Mouse (Mus musculus) ovary, postnatal 14 days (tissue): ENCODE results near the gene Smg5.
"Not testable (repeated sequence)": the region's sequence is repeated elsewhere in the genome, so short reads cannot be mapped to it uniquely, and the experiment has no call there.

Source experiments
- DNase-seq: peaks from one replicate; pipeline ENCODE4 v3.0.0; 2022; ENCODE audit warnings: low spot score

The Smg5 gene

DNA sequence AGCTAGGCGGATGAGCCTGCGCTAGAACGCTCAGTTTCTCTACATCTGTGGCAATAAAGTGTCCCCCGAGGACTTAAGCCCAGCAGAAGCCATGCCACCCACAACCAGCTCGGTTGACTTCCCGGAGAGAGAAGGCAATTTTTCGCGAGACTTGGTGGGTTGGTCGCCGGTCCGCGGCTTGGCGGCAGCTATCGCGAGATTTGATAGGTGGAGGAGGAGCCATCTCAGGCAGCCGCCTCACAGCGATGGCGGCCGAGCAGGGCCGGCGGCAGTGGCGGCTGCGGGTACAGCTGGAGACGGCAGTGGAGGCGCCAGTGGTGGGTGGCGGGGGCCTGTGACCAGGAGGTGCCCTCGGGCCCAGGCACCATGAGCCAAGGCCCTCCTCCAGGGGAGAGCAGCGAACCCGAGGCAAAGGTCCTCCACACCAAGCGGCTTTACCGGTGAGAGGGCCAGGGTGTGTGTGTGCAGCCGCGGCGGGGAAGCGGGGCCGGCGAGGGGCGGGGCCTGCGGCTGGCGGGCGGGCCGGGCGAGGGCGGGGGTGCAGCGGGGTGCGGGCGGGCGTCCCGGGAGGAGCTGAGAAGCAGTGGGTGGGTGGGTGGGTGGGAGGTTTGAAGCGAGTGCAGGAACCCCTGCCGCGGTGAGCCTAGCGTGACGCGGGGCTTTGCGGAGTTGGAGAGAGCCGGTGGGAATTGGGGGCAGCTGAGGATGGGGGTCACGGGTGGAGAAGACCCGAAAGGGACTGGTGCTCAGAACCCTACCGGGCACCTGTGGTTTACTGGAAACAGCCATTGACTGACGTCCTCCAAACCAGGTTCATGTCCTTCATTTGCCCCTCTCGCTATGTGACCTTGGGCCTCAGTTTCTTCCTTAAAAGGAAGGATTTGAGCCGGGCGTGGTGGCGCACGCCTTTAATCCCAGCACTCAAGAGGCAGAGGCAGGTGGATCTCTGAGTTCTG lies at the start of gene Smg5, which contains the start of gene Tmem79:
Smg5 (plus strand) TSS at position 203 of the 956 bp plus-strand sequence.
Tmem79 (minus strand) TSS at position 91 of the 956 bp plus-strand sequence.
- peak; percentile 95 for DNase-seq

DNA sequence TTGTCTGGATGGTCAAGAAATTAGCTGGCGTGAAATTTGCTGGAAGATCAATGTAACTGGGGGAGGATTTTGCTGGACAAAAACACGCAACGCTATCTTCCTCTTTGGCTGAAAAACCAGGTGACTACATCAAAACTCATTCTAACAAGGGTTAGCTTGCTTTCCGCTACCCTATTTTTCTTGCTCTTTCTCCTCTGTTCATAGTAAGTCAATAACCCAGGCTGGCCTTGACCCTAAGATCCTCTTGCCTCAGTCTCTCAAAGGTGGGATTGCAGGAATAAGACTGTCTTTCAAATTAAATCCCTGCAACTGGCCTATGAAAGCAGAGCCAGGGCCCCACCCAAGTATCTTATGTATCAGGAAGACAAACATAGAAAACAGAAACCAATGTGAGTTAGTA lies 49.0 kb upstream of the Smg5 start, which contains the start of gene Gm38392:
Gm38392 (minus strand) TSS at position 101 of the 400 bp plus-strand sequence.
- no peak for DNase-seq

DNA sequence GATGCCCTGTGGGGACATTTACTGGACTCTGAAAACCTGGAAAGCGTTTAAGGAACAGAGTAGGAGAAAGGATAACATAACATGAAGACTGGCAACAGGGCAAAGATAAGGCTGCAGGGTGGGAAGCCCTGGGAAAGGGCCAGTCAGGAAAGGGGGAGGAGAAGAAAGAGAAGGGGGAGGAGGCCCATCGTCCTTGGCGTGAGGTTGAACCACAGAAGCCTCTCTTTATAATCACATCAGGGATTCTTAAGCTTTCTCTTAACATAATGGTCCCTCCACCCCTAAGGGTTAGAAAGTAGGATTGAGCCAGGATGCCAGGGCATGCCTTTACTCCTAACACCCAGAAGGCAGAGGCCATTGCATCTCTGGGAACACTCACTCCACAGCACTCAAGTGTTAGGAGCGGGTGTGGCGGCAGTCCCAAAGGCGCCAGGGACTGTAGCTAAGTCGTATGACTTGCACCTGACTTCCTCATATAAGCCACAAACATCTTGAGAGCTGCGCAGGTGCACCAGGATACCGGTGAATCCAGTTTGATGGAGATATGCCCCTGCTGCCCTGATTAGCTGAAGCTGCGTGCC lies 47.8 kb upstream of the Smg5 start:
- not testable (repeated sequence) for DNase-seq

DNA sequence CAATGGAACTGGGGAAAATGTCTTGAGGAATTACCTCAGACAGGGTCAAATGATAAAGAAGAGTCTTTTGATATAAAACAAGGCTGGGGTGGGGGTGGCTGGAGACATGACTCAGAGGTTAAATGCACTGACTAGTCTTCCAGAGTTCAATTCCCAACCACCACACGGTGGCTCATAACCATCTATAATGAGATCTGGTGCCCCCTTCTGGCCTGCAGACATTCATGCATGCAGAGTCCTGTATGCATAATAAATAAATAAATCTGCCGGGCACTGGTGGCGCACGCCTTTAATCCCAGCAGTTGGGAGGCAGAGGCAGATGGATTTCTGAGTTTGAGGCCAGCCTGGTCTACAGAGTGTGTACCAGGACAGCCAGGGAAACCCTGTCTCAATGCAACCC lies 44.1 kb upstream of the Smg5 start:
- no peak for DNase-seq

DNA sequence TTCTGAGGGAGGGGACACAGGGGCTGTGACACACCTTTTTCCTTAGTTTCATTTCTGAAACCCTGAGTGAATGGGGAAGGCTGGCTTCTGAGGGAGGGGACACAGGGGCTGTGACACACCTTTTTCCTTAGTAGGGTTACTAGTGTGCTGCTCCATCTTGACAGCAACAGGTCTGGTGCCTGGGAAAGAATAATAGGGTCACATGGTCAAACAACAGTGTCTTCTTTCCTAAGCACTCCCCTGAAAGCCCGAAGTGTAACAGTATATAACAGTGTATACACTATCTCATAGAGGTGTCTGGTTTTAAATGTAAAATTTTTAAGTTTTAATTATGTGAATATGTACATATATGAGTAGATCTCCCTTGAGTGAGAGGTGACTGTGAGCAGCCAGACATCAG lies 40.8 kb upstream of the Smg5 start:
- DNase-seq: not testable (repeated sequence)

DNA sequence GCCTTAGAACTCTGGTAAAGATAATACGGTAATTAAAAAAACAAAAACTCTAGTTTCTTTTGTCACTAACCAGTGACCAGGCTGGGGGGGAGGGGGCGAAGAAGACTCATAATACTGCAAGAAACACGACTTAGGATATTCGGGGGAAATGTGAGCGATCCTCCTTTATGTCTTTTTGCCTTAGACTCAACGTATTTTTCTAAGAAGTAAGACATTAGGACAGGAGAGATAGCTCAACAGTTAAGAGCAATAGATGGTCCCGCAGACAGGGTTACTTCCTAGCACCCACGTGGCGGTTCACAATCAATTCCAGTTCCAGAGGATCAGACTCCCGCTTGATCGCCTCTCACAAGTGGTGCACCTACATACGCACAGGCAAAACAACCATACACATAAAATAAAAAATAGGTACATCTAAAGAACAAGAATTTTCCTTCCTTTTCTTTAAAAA lies 39.9 kb upstream of the Smg5 start:
- DNase-seq: no peak

DNA sequence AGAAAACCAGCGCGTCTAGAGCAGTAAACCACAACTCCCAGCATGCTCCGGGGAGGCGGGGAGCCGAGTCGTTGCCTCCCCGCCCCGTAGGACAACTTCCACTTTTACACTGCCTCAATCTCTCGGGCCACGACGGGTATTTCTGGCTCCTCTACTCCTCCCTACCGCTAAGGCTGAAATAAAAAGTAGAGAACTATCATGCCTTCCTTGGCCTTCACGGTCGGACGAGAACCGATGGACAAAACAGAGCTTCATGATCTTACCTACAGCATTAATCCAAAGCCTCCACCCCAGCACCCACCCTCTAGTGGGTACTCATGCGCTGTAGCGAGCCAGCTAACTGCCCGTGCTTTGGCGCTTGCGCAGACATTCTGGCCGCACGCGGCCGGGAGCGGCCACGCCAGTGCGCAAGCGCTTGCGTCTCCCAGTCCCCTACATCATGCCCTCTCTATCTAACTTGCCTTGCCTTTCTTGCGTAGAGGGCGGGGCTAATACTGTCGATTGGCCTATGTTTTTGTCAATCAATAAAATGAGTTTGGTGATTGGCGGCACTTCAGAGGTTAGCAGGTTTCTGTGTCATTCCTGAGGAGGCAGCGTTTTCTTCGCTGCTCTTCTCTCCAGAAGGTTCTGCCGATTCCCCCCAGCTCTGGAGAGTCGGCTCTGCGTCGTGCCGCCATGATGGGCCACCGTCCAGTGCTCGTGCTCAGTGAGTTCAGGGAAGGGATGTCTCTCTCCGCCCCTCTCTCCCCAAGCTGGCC lies 39.3 kb upstream of the Smg5 start, which contains the start of the genes Tsacc and Cct3:
Tsacc (minus strand) TSS at position 439 of the 758 bp plus-strand sequence.
Cct3 (plus strand) TSS at position 556 of the 758 bp plus-strand sequence.
- DNase-seq: peak; percentile 92

DNA sequence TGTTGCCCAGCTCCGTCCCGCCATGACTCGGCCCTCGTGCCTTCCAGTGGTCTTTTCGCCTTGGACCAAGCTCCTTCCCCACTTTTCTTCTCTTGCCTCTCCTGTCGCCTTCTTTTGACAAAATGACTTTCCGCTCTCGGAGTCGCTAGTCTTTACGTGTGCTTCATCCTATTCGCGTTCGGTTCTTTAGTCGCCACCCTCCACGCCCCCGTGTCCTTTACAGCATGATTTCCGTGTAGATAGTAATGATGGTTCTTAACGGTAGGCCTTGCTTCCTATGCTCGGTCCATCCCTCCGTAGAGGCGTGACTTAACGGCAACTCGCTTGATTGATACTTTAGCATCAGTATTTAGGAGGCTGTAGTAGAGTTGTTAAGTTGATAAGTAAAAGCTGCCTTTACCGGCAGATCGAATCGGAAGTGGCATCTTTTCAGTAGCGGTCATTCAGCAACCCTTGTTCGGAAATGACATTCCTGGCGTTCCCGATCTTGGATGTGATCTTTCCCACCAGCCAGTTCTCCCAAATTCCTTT lies 38.7 kb upstream of the Smg5 start:
- no peak for DNase-seq

DNA sequence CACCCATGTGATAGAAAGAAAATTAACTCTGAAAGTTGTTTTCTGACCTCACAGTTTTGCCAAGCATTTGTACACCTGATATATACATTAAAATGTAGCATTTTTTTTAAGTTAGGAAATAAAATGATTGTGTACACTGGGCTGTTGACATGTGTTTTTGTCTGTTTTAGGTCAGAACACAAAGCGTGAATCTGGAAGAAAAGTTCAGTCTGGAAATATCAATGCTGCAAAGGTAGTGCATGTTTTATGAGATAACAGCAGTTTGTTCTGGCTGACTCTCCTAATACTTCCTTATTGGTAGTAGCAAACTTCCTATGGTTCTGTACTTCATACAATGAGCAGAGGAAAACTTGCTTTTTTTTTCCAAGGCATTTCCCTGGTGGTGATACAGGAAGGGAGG lies 36.9 kb upstream of the Smg5 start:
- no peak for DNase-seq

DNA sequence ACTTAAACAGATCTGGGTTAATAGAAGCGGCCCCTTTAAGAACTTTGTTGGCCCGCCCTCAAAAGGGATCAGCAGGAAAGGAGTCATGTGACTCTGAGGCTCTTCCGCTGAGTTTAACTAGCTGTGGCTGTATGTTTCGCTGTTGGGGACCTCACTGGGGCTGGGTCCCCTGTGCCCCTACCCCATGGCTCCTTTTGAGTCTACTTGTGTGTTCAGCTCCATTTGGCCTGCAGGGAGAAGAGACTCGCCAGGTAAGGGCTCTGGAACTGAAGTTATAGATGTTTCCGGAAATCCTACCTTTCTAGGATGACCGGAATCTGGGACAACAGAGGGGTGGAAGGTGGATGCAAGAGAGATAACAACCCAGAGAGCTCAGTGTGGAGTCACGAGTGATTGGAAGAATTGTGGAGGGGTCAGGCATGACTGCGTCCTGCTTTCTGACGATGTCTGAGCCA lies 11.1 kb upstream of the Smg5 start, which contains the start of gene Glmp:
Glmp (plus strand) TSS at position 73 of the 455 bp plus-strand sequence.
- peak; percentile 51 for DNase-seq

DNA sequence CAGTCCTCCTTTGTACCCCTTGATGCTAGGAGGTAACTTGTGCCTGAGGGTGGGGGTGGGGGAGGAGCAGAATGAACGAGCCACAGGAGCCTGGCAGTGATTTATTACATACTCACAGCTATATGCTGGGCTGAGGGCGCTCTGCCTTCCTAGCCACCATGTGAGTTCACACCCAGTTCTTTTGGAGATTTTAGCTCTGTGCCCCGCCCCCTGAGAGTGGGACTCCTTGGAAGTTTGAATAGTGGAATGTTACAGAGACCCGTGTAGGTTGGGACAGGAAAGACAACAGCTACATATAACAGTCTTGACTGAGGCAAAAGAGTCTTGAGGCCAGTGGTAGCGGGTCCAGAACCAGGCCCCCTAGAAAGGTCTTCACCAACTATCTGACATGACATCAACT lies 7.1 kb upstream of the Smg5 start:
- DNase-seq: no peak

DNA sequence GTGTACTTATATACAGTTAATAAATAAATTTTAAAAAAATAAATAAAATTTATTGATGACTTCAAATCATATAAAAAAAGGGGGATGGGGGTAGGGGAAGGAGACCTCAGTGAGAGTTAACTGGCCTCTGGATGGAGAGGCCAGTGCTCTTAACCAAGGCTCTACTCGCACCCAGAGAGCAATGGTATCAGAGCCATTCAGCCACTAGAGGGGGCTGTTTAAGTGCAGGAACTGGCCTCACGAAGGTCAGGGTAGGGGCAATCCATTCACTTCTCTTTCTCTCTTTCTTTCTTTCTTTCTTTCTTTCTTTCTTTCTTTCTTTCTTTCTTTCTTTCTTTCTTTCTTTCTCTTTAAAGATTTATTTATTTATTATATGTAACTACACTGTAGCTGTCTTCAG lies 4.8 kb upstream of the Smg5 start:
- no peak for DNase-seq

DNA sequence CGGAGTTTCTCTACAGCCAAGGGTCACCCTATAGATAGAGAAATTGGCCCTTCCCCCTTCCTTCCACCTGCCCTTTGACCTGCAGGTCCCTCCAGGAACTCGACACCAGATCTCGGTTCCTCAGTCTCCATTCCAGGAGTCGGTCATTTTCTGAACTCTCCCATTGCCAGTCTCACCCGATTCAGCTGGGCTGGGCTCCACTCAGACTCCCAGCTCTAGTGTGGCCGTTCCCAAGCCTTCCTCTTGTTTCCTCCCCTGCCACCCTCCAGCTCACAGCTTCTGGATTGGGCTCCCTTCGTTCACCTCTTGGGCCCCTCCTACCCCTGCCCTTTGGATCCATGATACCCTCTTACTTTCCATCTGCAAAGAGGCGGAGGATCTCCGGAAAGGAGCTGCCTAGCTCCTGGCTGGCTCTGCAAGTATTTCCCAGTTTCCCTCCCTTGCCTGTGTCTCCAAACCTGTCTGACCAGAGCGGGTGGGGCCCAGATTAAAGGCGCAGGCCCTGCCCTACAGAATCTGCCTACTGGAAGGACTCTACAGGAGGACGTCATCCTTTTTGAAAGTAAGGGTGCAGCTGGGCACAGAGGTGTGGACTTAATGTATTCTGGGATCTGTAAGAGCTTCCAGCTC lies 1.9 kb upstream of the Smg5 start:
- no peak for DNase-seq

DNA sequence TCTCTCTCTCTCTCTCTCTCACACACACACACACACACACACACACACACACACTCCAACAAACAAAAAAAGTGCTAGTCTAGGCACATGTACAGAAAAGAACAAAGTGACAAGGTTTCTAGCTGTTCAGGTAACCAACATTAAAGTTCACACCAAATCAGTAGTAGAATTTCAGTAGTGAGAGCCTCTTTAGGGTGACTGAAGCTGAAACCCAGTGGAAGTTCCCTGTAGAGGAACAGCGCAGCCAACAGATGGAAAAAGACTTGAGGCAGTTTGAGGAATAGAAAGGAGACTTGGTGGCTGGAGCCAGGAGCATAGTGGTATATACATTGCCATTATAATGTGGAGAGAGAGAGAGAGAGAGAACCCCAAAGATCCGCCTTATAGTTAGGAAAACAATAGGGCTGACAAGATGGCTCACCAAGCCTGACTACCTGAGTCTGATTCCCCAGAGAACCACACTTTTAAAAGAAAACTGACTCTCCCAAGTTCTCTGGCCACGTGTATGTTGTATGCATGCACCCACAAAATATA lies 1.1 kb upstream of the Smg5 start:
- no peak for DNase-seq

DNA sequence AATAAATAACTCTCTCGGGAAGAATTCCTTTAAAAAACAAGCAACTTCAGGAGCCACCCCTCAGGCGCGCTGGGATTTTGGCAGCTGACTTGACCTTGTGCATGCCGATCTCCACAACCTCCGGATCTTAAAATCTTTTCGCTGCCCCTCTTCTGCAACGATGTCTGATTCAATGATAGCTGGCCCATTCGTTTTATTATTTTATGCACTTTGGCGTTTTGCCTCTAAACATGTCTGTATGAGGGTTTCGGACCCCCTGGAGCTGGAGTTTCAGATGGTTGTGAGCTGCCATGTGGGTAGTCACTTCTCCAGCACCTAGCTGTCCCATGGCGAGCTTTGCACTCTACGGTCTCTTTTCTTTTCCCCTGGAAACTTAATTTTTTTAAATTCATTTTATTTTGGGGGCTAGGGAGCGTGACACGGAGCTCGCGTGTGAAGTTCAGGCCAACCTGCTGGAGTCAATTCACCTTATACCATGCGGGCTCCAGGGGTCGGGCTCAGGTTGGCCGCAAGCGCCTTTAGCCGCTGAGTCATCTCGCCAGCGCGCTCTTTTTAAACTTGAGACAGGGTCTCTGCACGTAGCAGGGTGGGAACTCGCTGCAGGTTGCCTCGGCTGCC lies 515 bp upstream of the Smg5 start:
- DNase-seq: no peak

DNA sequence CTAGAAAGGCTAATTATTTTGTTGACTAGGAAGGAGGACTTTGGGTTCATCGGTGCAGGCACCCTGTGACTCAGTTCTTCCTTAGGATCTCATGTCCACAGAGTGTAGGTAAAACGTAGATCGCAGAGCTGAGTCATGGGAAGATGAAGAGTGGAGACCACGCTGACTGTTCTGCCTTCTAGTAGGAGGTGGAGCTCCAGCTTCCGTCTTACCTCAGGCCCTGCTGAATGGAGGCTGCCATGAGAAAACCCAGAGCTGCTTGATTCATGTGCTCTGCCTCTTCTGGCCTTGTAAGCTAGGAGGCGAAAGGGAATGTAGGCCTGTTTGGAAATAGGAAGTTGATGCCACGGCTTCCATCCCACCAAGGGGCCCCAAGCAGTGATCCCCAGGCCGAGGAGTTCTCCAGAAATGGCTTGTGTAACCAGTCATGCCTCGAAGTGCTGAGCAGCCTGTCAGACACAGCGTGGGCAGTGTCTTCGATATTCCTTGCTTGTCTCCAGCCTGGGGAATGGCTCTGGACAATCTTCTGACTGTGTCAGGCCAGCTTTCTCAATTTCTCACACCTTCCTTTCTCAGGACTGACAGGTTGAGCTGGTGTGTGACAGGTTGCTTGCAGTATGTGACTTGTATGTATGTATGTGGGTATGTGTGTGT lies 1.4 kb downstream of the Smg5 start:
- DNase-seq: no peak

DNA sequence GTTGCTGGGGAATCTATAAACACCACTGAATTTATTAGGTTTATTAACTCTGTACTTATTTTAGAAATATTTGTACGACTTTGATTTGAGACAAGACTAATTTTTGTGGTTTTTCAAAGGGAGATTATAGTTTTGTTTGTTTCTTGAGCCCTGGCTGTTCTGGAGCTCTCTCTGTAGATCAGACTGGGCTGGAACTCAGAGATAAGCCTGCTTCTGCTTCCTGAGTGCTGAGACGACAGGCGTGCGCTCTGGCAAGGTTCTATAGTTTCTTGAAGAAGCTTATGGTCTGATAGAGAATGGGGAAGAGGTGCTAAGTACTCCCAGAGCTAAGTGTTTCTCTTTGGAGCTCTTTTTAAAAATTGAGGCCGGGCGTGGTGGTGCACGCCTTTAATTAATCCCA lies 2.3 kb downstream of the Smg5 start:
- no peak for DNase-seq

DNA sequence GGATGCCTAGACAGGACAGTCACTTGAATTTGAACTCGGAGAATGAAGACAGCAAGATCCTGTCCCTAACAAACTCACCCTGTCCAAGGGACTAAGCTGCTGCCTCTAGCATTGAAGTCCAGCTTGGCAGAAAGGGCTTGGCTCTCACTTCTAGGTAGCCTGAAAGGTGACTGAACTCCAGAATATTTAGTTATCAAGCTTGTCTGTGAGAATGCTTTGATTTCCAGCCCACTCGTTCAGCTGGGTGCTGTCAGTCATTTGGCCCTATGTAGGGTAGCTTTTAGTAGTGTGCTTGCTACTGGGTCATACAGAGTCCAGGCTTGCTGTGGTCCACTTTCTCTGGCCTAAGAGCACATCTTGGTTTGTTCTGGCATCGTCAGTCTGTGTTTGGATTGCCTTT lies 2.9 kb downstream of the Smg5 start:
- DNase-seq: no peak

DNA sequence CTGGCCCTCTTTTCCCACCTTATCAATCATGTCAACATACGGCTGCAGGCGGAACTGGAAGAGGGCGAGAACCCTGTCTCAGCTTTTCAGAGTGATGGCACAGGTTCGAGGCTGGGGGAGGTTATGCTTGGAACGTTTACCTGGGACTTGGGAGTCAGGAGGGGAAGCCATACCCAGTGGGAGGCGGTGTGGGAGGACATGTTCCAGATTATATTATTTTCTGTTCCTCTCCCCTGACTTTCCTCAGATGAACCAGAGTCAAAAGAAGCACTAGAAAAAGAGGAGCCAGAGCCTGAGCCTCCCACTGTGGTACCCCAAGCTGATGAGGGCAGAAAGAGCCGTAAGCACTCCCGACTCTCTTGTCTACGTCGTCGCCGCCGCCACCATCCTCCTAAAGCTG lies 14.7 kb downstream of the Smg5 start:
- DNase-seq: no peak

DNA sequence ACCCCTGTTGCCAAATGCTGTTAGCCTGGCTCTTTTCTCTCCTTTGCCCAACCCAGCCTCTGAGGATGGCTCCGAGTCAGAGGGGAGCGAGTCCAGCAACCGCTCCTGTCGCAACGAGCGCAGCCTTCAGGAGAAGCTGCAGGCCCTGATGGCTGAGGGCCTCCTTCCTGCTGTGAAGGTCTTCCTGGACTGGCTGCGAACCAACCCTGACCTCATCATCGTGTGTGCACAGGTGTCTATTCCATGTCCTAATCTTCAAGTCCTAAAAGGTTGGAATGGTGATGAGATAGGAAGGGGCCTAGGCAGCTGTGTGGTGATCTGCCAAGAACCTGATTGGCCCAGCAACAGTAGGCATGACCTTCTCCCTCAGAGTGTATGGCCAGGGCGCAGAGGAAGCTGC lies 16.8 kb downstream of the Smg5 start:
- DNase-seq: no peak
